Mouse (Mus musculus) embryonic fibroblast, embryonic 13.5 days (primary cell): ENCODE data around the gene Sgip1.

Experiments
- CTCF ChIP-seq: IDR thresholded peaks from 2 replicates; pipeline ENCODE4 v1.5.1; 2011; ENCODE audit warnings: mild to moderate bottlenecking, control low read depth, low read length, moderate library complexity, borderline replicate concordance; ENCODE audit not compliant: insufficient read depth
- POLR2A ChIP-seq: IDR thresholded peaks from 2 replicates; pipeline ENCODE4 v1.6.1; 2011; ENCODE audit warnings: low read depth, mild to moderate bottlenecking, control low read depth, low read length, moderate library complexity

- TF ChIP-seq CTCF, result no peak
- no peak for TF ChIP-seq POLR2A
Observed at GRCm38 (mm10) chr4:102886459-102886858, 145.4 kb downstream of the Sgip1 start.
